Mouse (Mus musculus) spleen, adult 2 months (tissue): ENCODE results near the gene Gm19402. TPM values are rescaled to one million over a fixed set of nuclear protein-coding genes. Genes with fewer than 3 reads are reported as not detected.
A peak's percentile ranks its signal among the peaks of the same experiment; 100 is the strongest.

Experiments used
- DNase-seq, 2 experiments: peaks; one replicate each; pipeline versions ENCODE4 v3.0.0 to v3.0.0-alpha.2; 2012 to 2021; ENCODE audit warnings: low spot score in 2 of 2, low read depth in 1 of 2
- H3K27ac ChIP-seq: fragments of 200-500 bp; 2 replicates; pipeline ENCODE4 v1.5.1; 2012; ENCODE audit warnings: low read length, inconsistent platforms; ENCODE audit not compliant: insufficient read depth
- H3K27me3 ChIP-seq: fragments of 200-500 bp; 2 replicates; pipeline ENCODE4 v1.6.1; 2012; ENCODE audit warnings: mild to moderate bottlenecking, moderate library complexity, low read length, inconsistent platforms; ENCODE audit not compliant: control insufficient read depth, insufficient read depth
- H3K36me3 ChIP-seq: fragments of 200-500 bp; 2 replicates; pipeline ENCODE4 v1.6.1; 2012; ENCODE audit warnings: mild to moderate bottlenecking, low read length, inconsistent platforms; ENCODE audit not compliant: control insufficient read depth, insufficient read depth
- H3K4me1 ChIP-seq: fragments of 200-500 bp; 2 replicates; pipeline ENCODE4 v1.6.1; 2011; ENCODE audit warnings: inconsistent platforms; ENCODE audit not compliant: control insufficient read depth, insufficient read depth, insufficient read length
- H3K4me3 ChIP-seq: fragments of 200-500 bp; 2 replicates; pipeline ENCODE4 v1.5.1; 2011; ENCODE audit warnings: mild to moderate bottlenecking, inconsistent platforms; ENCODE audit not compliant: insufficient read depth, insufficient read length; ENCODE audit errors: extremely low read depth
- CTCF ChIP-seq: fragments of 200-500 bp; IDR thresholded peaks from 2 replicates; pipeline ENCODE4 v1.5.1; 2011; ENCODE audit warnings: mild to moderate bottlenecking, inconsistent platforms; ENCODE audit not compliant: insufficient read depth, insufficient read length, insufficient replicate concordance; ENCODE audit errors: extremely low read depth
- POLR2A ChIP-seq: fragments of 200-500 bp; IDR thresholded peaks from 2 replicates; pipeline ENCODE4 v1.6.1; 2011; ENCODE audit warnings: low read depth, low read length, inconsistent platforms
- WGBS: fragments of 180-500 bp; shearing (Covaris S2); methylation state at CpG from one replicate; pipeline ENCODE4 v1.1.7; 2018; 5-methylcytosine and 5-hydroxymethylcytosine counted together
- polyA plus RNA-seq: library from polyadenylated mRNA; depleted of rRNA; stranded (reverse); fragments of >200 nt; gene quantifications from 2 replicates; pipeline ENCODE4 v1.2.3, GENCODE M21; 2012

Gene Gm19402
- polyA plus RNA-seq, 1 experiment, result not detected

DNA sequence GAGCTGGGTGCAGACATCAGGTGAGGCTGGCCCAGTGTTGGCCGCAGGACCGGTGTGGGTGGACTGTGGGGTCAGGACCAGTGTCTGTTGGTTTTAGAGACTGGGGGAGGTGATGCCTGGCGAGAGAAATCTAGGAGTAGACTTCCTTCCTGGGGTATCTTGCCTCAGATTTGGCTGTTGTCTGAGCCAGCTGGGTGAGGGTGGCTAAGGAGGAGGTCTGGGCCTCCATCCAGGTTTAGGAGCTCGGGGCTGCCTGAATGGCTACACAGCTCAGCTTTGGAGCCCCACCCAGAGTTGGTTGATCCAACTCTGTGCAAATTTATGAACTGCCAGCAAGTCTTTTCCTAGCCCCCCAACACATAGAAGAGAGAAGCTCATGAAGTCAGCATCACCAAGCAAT is 23.2 kb downstream of the Gm19402 start:
- H3K4me3 ChIP-seq, result no peak overlapping the region
- WGBS, result 75% methylated on average over 4 of the region's 4 CpGs

DNA sequence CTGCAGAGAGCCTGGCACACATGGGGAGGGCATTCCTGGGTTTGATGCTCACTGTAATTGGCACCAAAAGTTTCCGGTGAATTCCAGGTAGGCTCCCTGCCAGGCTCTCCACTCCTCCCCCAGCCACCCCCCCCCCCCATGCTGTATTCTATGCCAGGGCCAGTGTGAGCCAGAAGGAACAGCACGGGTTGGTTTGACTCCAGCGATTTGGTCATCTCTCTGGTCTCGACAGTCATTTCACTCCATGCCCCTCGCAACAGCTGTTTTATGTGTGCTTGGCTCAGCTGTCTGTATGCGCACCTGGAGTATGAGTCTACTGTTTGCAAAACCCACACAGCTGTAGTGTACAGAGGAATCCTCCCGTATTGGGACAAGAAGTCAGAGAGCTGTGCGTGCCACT is 24.2 kb downstream of the Gm19402 start:
- no peak for DNase-seq
- no peak for TF ChIP-seq CTCF
- no peak for TF ChIP-seq POLR2A
- no peaks in the 10 kb centered on the region for H3K4me1 ChIP-seq
- H3K36me3 ChIP-seq, result no peaks in the 10 kb centered on the region
- no peaks in the 10 kb centered on the region for H3K27me3 ChIP-seq
- 75% methylated on average over 8 of the region's 8 CpGs for WGBS
- H3K27ac ChIP-seq, result no peak overlapping the region
- no peak overlapping the region for H3K4me3 ChIP-seq

More for the DNA sequence above, 23.2 kb downstream of the Gm19402 start:
- Histone ChIP-seq H3K27me3 (no peaks in the 10 kb centered on the region), H3K4me1 (no peaks in the 10 kb centered on the region), H3K27ac (no peak overlapping the region), H3K36me3 (no peaks in the 10 kb centered on the region)
- TF ChIP-seq CTCF (no peak), POLR2A (no peak)
- DNase-seq, result no peak

DNA sequence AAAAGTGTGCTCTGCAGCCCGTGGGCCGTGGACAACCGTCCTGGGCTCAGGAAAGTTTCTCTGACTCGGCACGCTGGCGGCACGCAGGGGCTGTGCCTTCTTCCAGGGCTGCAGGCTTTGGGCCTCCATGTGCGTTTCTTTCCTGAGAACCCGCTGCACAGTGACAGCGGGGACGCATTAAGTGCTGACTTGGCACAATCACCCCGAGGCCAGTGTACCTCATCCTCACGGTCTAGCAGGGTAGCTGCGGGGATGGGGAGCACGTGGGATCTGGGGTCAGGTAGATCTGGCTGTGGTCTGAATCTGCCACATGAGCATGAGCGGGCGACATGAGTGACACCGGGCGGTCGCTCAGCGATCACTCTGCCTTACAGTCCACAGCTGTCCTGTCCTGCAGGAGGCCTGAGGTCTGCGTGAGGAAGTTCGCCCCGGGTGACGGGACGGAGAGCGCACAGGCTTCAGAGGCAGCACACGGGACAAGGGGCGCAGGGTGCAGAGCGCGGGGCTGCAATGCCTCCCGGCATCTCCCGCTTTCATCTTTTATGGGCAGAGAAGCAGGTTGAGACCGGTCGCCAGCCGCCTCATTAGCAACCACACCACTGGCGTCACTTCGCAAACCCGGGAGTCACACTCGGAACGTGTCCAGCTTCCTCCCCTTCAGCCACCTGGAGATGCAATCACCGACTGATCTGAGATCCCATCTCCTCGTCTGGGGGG is 26.4 kb downstream of the Gm19402 start:
- 43% methylated on average over 43 of the region's 43 CpGs for WGBS
- DNase-seq, result no peak
- Histone ChIP-seq H3K36me3 (no peaks in the 10 kb centered on the region), H3K4me3 (no peak overlapping the region), H3K27me3 (no peaks in the 10 kb centered on the region), H3K4me1 (no peaks in the 10 kb centered on the region), H3K27ac (no peak overlapping the region)
- TF ChIP-seq CTCF (no peak), POLR2A (no peak)

DNA sequence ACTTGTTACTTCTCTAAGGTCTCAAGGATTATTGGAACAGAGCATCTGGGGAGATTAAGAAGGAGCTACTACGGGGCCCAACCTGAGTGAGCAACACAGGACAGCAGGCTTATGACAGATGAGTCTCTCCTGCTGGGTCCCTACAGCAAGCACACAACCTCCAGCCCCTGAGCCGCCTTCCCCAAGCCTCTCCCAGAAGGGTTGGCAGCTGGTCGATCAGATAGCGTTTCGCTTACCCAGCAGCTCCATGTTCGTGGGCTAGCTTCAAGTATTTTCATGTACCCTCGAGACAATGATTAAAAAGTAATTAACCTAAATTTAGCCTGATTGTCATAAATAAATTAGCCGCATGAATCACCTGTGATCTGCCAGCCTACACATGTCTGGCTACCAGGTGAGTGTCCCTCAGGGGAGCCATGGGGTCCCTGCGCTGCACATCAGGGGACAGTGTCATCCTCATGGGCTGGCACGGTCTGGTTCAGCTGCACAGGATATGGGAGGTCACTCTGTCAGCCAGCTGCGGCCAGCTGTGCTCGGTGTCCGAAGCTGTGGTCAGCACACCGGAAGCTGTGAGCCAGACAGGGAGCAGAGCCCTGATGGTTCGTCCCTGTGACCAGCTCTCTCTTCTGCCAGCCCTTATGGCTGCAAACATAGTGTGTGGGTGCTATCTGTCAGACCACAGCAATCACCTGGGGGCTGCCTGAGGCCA is 32.1 kb downstream of the Gm19402 start:
- WGBS, result 71% methylated on average over 15 of the region's 15 CpGs
- no peak for TF ChIP-seq CTCF
- no peak for TF ChIP-seq POLR2A
- Histone ChIP-seq H3K36me3 (no peaks in the 10 kb centered on the region), H3K4me1 (no peaks in the 10 kb centered on the region), H3K27ac (no peak overlapping the region), H3K4me3 (no peak overlapping the region), H3K27me3 (no peaks in the 10 kb centered on the region)
- no peak for DNase-seq

DNA sequence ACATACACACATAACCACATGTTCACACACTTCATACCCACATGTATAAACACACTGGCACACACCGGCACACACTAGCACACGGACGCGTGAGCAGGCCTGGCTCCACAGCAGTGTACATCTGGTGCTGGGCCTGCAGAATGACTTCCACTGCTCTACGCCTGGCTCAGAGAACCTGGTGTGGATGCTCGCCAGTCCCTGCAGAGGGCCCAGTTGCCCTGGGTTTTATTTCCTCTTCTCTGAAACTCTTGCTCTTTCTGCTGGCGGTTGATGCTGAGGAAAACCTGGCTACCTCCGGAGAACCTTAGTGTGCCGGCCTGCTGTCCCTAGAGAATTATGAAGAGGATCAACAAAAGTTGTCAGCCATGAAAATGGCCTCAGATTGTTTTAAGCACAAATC is 38.5 kb downstream of the Gm19402 start:
- no peaks in the 10 kb centered on the region for H3K4me1 ChIP-seq
- WGBS, result 89% methylated on average over 9 of the region's 9 CpGs
- no peaks in the 10 kb centered on the region for H3K27me3 ChIP-seq
- no peak overlapping the region for H3K27ac ChIP-seq
- TF ChIP-seq POLR2A (no peak), CTCF (no peak)
- no peak overlapping the region for H3K4me3 ChIP-seq
- H3K36me3 ChIP-seq, result no peaks in the 10 kb centered on the region
- DNase-seq, result peak in 1 of 2 experiments; percentile 22

DNA sequence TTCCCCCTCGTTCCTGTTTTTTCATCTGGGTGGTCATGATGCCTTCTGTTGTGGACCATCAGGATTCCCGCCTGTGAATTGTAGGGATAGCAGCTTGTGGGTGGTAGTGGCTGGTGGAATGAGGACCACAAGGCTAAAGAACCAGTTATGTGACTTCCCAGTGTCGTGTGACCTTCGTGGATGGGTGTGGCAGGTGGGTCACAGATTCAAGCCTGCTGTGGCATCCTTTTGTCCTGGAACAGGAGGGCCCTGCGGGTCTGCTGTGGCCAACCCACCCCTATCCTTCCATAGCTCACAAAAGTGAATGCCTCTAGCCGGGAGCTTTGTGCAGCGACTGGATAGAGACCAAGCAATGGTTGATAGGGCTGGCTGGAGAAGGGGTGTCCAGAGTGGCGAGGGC is 42.7 kb downstream of the Gm19402 start:
- Histone ChIP-seq H3K4me3 (no peak overlapping the region), H3K4me1 (no peaks in the 10 kb centered on the region)
- WGBS, result 86% methylated on average over 8 of the region's 8 CpGs

DNA sequence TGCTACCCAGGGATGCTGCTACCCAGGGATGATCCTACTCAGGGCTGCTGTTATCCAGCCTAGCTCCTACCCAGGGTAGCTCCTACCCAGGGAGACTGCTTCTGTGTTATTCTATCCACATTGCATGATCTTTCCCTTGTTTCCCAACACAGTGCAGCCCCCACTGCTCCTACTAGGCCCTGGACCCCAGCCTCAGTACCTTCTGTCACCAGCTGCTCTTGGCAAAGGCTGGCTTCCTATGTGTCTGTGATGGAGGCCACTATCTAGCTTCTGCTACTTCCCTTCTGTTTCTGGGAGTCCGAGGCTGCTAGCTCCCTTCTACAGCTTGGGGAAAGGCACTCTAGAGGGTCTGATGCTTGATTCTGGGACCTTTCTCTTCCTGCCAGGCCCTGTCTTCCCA is 43.1 kb downstream of the Gm19402 start:
- WGBS, result 42% methylated on average over 1 of the region's 1 CpGs

More for the DNA sequence above, 42.7 kb downstream of the Gm19402 start:
- H3K27ac ChIP-seq, result no peak overlapping the region
- DNase-seq, result no peak
- TF ChIP-seq POLR2A (no peak), CTCF (no peak)
- H3K27me3 ChIP-seq, result no peaks in the 10 kb centered on the region
- peaks cover 31% of the 10 kb centered on the region for H3K36me3 ChIP-seq

More for the DNA sequence above, 43.1 kb downstream of the Gm19402 start:
- H3K27me3 ChIP-seq, result no peaks in the 10 kb centered on the region
- no peak for TF ChIP-seq POLR2A
- no peak for TF ChIP-seq CTCF
- no peak for DNase-seq
- H3K36me3 ChIP-seq, result peaks cover 33% of the 10 kb centered on the region
- H3K4me3 ChIP-seq, result no peak overlapping the region
- no peaks in the 10 kb centered on the region for H3K4me1 ChIP-seq
- no peak overlapping the region for H3K27ac ChIP-seq
